Mouse (Mus musculus) intestine, embryonic 14.5 days (tissue): ENCODE measurements around the gene Sae1. TPM values are rescaled to one million over a fixed set of nuclear protein-coding genes. Genes with fewer than 3 reads are reported as not detected.

ENCODE experiments used
- ATAC-seq: fragments of 200-750 bp; cut with Nextera tagmentation; replicated peaks from 2 replicates; pipeline ENCODE4 v1.8.0; 2017; ENCODE audit warnings: low read depth, moderate number of reproducible peaks, moderate TSS enrichment, moderate library complexity; ENCODE audit not compliant: low FRiP score, low TSS enrichment
- DNase-seq: peaks from one replicate; pipeline ENCODE4 v3.0.0-alpha.2; 2018; ENCODE audit warnings: low spot score
- H3K27ac ChIP-seq: fragments of 300-500 bp; sonication (generic); 2 replicates; pipeline ENCODE4 v1.5.1; 2014; ENCODE audit warnings: low read depth, mild to moderate bottlenecking, control low read depth
- H3K27me3 ChIP-seq: fragments of 300-500 bp; sonication (generic); replicated peaks from 2 replicates; pipeline ENCODE4 v1.6.1; 2014; ENCODE audit warnings: low read length, control low read depth; ENCODE audit not compliant: control insufficient read depth, insufficient read depth
- H3K36me3 ChIP-seq: fragments of 300-500 bp; sonication (generic); 2 replicates; pipeline ENCODE4 v1.6.1; 2014; ENCODE audit warnings: low read length, control low read depth; ENCODE audit not compliant: control insufficient read depth, insufficient read depth
- H3K4me1 ChIP-seq: fragments of 300-500 bp; sonication (generic); replicated peaks from 2 replicates; pipeline ENCODE4 v1.6.1; 2014; ENCODE audit warnings: low read length, control low read depth, mixed read lengths; ENCODE audit not compliant: control insufficient read depth, insufficient read depth
- H3K4me2 ChIP-seq: fragments of 300-500 bp; sonication (generic); 2 replicates; pipeline ENCODE4 v1.6.1; 2014; ENCODE audit warnings: low read length
- H3K4me3 ChIP-seq: fragments of 300-500 bp; sonication (generic); 2 replicates; pipeline ENCODE4 v1.5.1; 2014; ENCODE audit warnings: low read depth, low read length, control low read depth, mixed read lengths
- H3K9ac ChIP-seq: fragments of 300-500 bp; sonication (generic); 2 replicates; pipeline ENCODE4 v1.6.1; 2014; ENCODE audit warnings: mild to moderate bottlenecking, low read length
- H3K9me3 ChIP-seq: fragments of 300-500 bp; sonication (generic); 2 replicates; pipeline ENCODE4 v1.6.1; 2016; ENCODE audit warnings: low read length, control low read depth; ENCODE audit not compliant: control insufficient read depth
- WGBS: fragments of 180-500 bp; shearing (Covaris S2); extraction: QIAGEN DNeasy Blood & Tissue Kit; methylation state at CpG from one replicate; pipeline ENCODE4 v1.1.7; 2014; 5-methylcytosine and 5-hydroxymethylcytosine counted together
- polyA plus RNA-seq: library from polyadenylated mRNA; unstranded; fragments of >200 nt; fragmentation: Nextera tagmentation; extraction: Ambion mirVana; gene quantifications from 2 replicates; pipeline ENCODE4 v1.2.1, GENCODE M21; 2014

Sae1 gene
- polyA plus RNA-seq, 1 experiment from 2014 or later: 294 TPM

DNA sequence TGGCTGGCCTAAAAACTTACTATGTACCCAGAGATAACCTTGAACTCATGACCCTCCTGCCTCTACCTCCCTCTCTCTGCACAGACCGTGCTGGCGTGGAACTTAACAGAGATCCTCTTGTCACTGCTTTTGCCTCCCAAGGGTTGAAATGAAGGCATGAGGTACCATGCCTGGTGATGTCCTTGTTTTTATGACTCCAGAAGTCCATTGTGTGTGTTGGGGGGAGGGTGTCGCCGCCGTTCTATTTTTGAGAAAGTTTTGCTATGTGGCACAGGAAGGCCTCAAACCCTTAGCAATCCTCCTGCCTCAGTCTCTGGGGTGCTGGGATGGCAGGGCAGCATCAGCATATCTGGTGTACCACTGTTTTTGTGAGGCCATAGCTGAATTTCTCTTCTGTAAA lies 88.7 kb downstream of the Sae1 start:
- Histone ChIP-seq H3K4me1 (peaks cover 26% of the 10 kb centered on the region), H3K36me3 (no peaks in the 10 kb centered on the region), H3K27me3 (no peaks in the 10 kb centered on the region), H3K4me3 (no peak overlapping the region), H3K9ac (no peak overlapping the region), H3K27ac (no peak overlapping the region; the same call in 1 of the 2 replicates), H3K4me2 (peak overlapping the region; percentile 74), H3K9me3 (no peaks in the 10 kb centered on the region)
- ATAC-seq (no peak), DNase-seq (no peak)
- WGBS: 76% methylated on average over 5 of the region's 5 CpGs

DNA sequence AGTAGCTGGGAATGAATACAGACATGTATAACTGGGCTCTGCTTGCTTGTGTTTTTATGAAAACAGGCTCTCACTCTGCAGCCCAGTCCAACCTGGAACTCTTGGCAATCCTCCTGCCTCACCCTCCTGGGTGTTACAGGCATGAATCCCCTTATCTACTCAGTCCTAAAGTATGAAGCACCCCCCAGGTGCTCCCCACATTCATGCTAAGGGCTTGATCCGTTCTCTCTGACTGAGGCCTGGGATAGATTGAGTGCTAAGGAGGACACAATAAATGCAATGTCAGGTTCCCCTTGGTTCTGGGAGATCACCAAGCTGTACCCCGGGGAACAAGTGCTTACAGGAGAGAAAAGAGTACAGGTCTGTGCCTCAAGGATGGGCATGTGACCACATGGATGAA lies 90.0 kb downstream of the Sae1 start:
- no peak for ATAC-seq
- no peaks in the 10 kb centered on the region for H3K9me3 ChIP-seq
- H3K9ac ChIP-seq: no peak overlapping the region; the same call in 1 of the 2 replicates
- no peaks in the 10 kb centered on the region for H3K27me3 ChIP-seq
- no peak for DNase-seq
- no peak overlapping the region for H3K27ac ChIP-seq
- WGBS: 61% methylated on average over 2 of the region's 2 CpGs
- H3K4me3 ChIP-seq: no peak overlapping the region
- peak overlapping the region; percentile 57; the same call in 1 of the 2 replicates for H3K4me2 ChIP-seq
- H3K4me1 ChIP-seq: peaks cover 26% of the 10 kb centered on the region
- H3K36me3 ChIP-seq: no peaks in the 10 kb centered on the region

DNA sequence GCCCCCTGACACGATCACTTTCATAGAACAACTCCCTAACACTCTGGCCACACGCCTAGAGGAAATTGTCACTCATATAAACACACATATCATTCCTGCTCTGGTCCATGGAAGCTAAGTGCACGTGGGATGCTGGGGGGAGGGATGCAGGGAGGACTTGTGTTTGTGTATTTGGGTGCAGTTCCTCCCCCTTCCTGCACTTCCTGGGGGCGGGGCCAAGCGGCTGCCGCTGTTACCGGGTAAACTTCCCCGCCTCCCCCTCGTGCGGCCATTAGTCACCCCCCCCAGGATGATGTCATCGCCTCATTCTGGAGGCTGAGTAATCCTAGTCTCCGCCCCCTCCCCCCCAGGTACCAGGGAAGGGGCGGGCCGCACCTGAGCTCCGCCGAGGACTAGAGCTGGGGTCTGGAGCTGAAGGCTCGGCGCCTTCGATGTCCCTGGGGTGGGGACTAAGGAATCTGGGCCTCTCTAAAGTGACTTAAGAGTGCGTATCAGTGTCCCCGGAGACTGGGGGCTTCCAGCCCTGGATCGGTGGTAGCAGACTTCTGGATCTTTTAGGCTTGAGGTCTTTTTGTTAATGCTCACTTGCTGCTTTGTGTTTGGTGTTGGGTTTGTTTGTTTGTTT lies 90.7 kb downstream of the Sae1 start:
- DNase-seq (peak; percentile 93), ATAC-seq (peak; percentile 30)
- Histone ChIP-seq H3K4me3 (peak overlapping the region; percentile 32), H3K4me2 (peak overlapping the region; percentile 57), H3K27me3 (no peaks in the 10 kb centered on the region), H3K9ac (peak overlapping the region; percentile 41), H3K4me1 (peaks cover 26% of the 10 kb centered on the region), H3K36me3 (no peaks in the 10 kb centered on the region), H3K9me3 (no peaks in the 10 kb centered on the region), H3K27ac (peak overlapping the region; percentile 75)
- WGBS: 1% methylated on average over 22 of the region's 22 CpGs

DNA sequence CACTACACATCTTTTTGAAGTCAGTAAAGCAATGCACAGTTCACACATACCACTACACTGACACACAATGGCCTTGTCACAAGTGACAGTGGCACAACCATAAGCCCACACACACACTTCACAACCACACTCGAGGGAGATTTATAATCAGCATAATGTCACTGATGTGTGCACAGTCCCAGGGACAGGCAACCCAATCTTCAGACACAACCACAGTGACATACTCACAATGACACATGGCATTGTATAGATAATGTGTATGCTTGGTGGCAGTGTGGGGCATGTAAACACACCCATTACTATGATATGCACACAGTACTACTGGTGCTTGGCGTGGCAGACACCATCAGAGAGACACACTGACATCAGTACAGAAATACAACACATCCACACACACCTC lies 91.5 kb downstream of the Sae1 start:
- H3K9me3 ChIP-seq: no peaks in the 10 kb centered on the region
- 43% methylated on average over 2 of the region's 2 CpGs for WGBS
- H3K9ac ChIP-seq: no peak overlapping the region
- ATAC-seq: no peak
- no peaks in the 10 kb centered on the region for H3K36me3 ChIP-seq
- H3K27me3 ChIP-seq: no peaks in the 10 kb centered on the region
- no peak overlapping the region for H3K4me3 ChIP-seq
- H3K4me1 ChIP-seq: peaks cover 26% of the 10 kb centered on the region
- H3K27ac ChIP-seq: peak overlapping the region; percentile 75; the same call in 1 of the 2 replicates
- peak overlapping the region; percentile 67; the same call in 1 of the 2 replicates for H3K4me2 ChIP-seq
- no peak for DNase-seq

DNA sequence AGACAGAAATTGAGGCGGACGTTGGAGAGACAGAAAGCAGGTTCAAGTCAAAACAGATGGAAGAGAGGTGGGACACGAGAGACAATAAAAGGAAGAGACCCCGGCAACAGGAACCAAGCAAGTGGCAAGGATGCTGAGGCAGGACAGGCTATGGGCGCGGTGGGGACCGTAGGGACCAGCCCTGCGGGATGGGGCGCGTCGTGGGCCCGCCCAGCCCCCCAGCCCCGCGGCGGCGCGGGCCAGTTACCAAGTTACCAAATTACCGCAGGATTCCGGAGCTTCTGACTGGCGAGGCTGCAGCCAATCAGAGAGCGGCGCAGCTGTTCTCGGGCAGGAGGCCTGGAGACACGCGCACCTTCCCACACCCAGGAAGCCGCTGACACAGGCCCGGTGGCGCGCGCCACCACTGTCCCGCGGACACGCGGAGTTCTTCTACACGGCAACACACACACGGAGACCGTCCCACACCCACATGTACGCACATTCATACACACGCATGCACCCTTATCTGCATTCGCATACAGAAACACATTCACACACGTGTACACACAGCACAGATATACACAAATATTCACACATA lies 92.2 kb downstream of the Sae1 start:
- peak; percentile 64 for ATAC-seq
- no peaks in the 10 kb centered on the region for H3K36me3 ChIP-seq
- under 1% methylated on average over 41 of the region's 41 CpGs for WGBS
- H3K9me3 ChIP-seq: no peaks in the 10 kb centered on the region
- H3K27ac ChIP-seq: peak overlapping the region; percentile 84
- no peaks in the 10 kb centered on the region for H3K27me3 ChIP-seq
- DNase-seq: peak; percentile 82
- peak overlapping the region; percentile 34 for H3K4me3 ChIP-seq
- peak overlapping the region; percentile 44 for H3K9ac ChIP-seq
- H3K4me1 ChIP-seq: peaks cover 26% of the 10 kb centered on the region
- peak overlapping the region; percentile 67 for H3K4me2 ChIP-seq

DNA sequence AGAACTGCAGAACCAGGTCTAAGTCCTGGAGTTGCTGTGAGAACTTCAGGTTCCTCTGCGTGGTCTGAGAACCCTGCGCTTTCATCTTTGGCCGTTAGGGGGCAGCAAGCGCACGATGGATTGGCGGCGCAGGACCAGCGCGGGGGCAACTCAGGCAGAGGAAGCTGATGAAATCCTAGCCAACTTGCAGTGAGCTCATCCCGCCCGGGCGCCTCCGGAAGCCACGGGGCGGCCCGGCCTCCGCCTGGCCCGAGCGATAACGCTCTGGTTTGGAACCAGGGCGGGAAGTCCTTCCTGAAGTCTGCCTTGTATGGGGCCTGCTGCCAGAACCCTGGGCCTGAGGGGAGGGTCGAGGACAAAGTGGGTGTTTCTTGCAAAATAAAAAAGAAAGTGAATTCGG lies 92.8 kb downstream of the Sae1 start:
- no peaks in the 10 kb centered on the region for H3K9me3 ChIP-seq
- H3K4me3 ChIP-seq: peak overlapping the region; percentile 34
- peak overlapping the region; percentile 84 for H3K27ac ChIP-seq
- H3K4me2 ChIP-seq: peak overlapping the region; percentile 67
- peak overlapping the region; percentile 44 for H3K9ac ChIP-seq
- no peaks in the 10 kb centered on the region for H3K27me3 ChIP-seq
- no peaks in the 10 kb centered on the region for H3K36me3 ChIP-seq
- H3K4me1 ChIP-seq: peaks cover 21% of the 10 kb centered on the region
- WGBS: under 1% methylated on average over 23 of the region's 23 CpGs
- DNase-seq (peak; percentile 99), ATAC-seq (peak; percentile 84)

DNA sequence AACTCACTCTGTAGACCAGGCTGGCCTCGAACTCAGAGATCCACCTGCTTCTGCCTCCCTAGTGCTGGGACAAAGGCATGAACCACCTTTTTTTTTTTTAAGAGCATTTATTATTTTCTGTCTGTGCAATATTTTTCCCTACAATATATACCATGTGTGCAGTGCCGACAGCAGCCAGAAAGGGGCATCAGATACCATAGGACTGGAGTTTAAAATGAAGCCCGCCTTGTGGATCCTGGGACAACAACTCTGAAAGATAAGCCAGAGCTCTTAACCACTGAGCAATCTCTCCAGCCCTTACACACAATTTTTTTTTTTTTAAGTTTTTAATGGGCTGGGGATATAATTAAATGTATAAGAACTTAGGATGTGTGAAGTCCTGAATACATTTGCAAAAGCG lies 93.3 kb downstream of the Sae1 start:
- WGBS: 27% methylated on average over 4 of the region's 4 CpGs
- Histone ChIP-seq H3K4me1 (peaks cover 21% of the 10 kb centered on the region), H3K27me3 (no peaks in the 10 kb centered on the region), H3K4me2 (peak overlapping the region; percentile 67), H3K9ac (no peak overlapping the region), H3K4me3 (peak overlapping the region; percentile 34), H3K9me3 (no peaks in the 10 kb centered on the region), H3K27ac (peak overlapping the region; percentile 84; the same call in 1 of the 2 replicates), H3K36me3 (no peaks in the 10 kb centered on the region)
- DNase-seq: peak; percentile 76
- ATAC-seq: peak; percentile 38

DNA sequence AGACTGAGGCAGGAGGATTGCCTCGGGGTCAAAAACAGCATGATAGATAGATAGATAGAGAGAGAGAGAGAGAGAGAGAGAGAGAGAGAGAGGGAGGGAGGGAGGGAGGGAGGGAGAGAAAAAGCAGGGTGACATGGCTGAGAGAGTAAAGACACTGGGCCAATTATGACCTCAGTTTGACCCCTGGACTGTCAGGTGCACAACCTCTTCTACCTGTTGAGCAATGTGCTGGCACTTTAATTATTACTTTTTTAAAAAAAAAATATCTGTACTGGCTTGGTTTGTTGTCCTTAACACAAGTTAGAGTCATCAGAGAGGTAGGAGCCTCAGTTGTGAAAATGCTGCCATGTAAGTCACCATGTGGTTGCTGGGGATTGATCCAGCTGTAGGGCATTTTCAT lies 99.8 kb downstream of the Sae1 start:
- WGBS: 76% methylated on average over 1 of the region's 1 CpGs
- H3K36me3 ChIP-seq: peaks cover 16% of the 10 kb centered on the region

More for the DNA sequence above, 99.8 kb downstream of the Sae1 start:
- no peak overlapping the region for H3K27ac ChIP-seq
- no peak for DNase-seq
- H3K9me3 ChIP-seq: no peaks in the 10 kb centered on the region
- no peak overlapping the region for H3K4me2 ChIP-seq
- H3K9ac ChIP-seq: no peak overlapping the region
- peaks cover 6% of the 10 kb centered on the region; the same call in 1 of the 2 replicates for H3K4me1 ChIP-seq
- H3K27me3 ChIP-seq: no peaks in the 10 kb centered on the region
- no peak overlapping the region for H3K4me3 ChIP-seq
- no peak for ATAC-seq
